Mouse (Mus musculus): ENCODE data around the gene Ctsl. TPM values are rescaled to one million over a fixed set of nuclear protein-coding genes. Genes with fewer than 3 reads are reported as not detected.

Ctsl gene
- polyA plus RNA-seq (2017; shearing (Covaris generic)), result 20.4 TPM

GRCm38 (mm10) chr13:64370173-64370940 is at the start of gene Ctsl:
Ctsl (minus strand) TSS chr13:64370890.

GRCm38 (mm10) chr13:64312024-64312915 is 58.4 kb downstream of the Ctsl start, which contains the start of gene Aaed1:
Aaed1 (minus strand) TSS chr13:64312710.

Other genes starting within 250 kb of the Ctsl start
- gene Slc35d2, start 241.5 kb downstream of the Ctsl start, polyA plus RNA-seq (2017; shearing (Covaris generic)), result 35.4 TPM
- gene Zfp367, start 217.7 kb downstream of the Ctsl start, polyA plus RNA-seq (2017; shearing (Covaris generic)), result 7.8 TPM
- gene Habp4, start 209.1 kb downstream of the Ctsl start, polyA plus RNA-seq (2017; shearing (Covaris generic)), result 2.0 TPM
- gene Cdc14b, start 95.6 kb downstream of the Ctsl start, polyA plus RNA-seq (2017; shearing (Covaris generic)), result 11.4 TPM
- gene Aaed1, start 58.2 kb downstream of the Ctsl start, polyA plus RNA-seq (2017; shearing (Covaris generic)), result 5.5 TPM
- 8.9 TPM for gene Cdk20, start 61.4 kb upstream of the Ctsl start, polyA plus RNA-seq (2017; shearing (Covaris generic))
- not detected for gene Fam240b, start 126.9 kb upstream of the Ctsl start, polyA plus RNA-seq (2017; shearing (Covaris generic))